ENCODE assay signal across 17 mouse cellular contexts in the genomic region with DNA sequence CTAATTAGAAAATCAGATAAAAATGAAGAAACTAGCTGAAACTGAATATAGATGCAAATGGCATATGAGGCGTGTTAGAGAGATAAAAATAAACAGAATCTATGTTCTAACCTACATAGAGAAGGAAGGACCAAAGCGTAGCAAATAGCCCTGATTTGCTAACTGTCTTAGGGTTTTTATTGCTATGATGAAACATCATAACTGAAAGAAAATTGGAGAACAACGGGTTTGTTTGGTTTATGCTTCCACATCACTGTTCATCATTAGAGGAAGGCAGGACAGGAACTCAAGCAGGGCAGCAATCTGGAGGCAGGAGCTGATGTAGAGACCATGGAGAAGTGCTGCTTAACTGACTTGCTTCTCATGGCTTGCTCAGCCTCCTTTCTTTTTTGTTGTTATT.
"Had no signal": no experiment of that assay in that cellular context is flagged by ENCODE, and none has a peak within 500 bp of the region (broad histone marks: within the 10 kb centered on the region; RNA-seq: fewer than 3 reads in every experiment).

No protein-coding gene starts in this region.

- H3K4me1 ChIP-seq: midbrain, embryonic 10.5 days; midbrain, embryonic 12.5 days; neural tube, embryonic 13.5 days; neural tube, embryonic 15.5 days had no signal

- ATAC-seq: midbrain, embryonic 16.5 days had no signal

- H3K4me3 ChIP-seq: midbrain, embryonic 10.5 days; midbrain, embryonic 12.5 days; myocyte; neural tube, embryonic 13.5 days; neural tube, embryonic 15.5 days had no signal

- H3K9me3 ChIP-seq: midbrain, embryonic 10.5 days; midbrain, embryonic 12.5 days; neural tube, embryonic 13.5 days; neural tube, embryonic 15.5 days had no signal

- H3K27ac ChIP-seq: midbrain, embryonic 10.5 days; midbrain, embryonic 12.5 days; neural tube, embryonic 13.5 days; neural tube, embryonic 15.5 days had no signal

- H3K36me3 ChIP-seq: midbrain, embryonic 10.5 days; midbrain, embryonic 12.5 days; neural tube, embryonic 13.5 days; neural tube, embryonic 15.5 days had no signal

- DNase-seq: lung, adult 18-20 months; lung, embryonic 14.5 days; lung, postnatal 10 days; lung, postnatal 4 days; midbrain, embryonic 14.5 days; retina, postnatal 1 day; right cerebral cortex, adult 18-20 months; right cerebral cortex, postnatal 14 days; thymus, adult 18-20 months; thymus, postnatal 14 days; thymus, postnatal 36 days had no signal

- H3K27me3 ChIP-seq: midbrain, embryonic 12.5 days; neural tube, embryonic 13.5 days; neural tube, embryonic 15.5 days had no signal
